Mouse (Mus musculus): ENCODE data around the gene Wrap73.
A peak's percentile ranks its signal among the peaks of the same experiment; 100 is the strongest.

Gene Wrap73

DNA sequence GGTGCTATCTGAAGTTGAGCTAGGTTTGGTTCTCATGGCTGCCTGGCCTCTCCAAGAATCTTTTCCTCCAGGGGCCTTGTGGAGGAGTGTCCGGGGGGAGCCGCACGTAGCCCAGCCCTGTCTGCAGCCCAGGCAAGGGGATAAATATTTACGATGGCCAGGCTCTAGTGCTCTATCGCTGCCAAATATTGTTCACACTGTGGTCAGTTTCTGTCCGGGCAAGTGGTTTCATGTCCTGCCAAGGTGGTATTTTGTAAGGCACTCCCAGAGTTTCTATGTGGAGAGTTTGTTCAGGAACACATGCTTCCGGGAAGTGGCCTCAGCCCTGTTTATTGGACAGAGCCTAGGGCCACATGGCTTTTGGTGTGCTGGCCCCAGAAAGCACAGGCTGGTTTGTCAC lies 38.8 kb downstream of the Wrap73 start:
- DNase-seq (ENCODE audit: low spot score in 2 of 2) = no peak

DNA sequence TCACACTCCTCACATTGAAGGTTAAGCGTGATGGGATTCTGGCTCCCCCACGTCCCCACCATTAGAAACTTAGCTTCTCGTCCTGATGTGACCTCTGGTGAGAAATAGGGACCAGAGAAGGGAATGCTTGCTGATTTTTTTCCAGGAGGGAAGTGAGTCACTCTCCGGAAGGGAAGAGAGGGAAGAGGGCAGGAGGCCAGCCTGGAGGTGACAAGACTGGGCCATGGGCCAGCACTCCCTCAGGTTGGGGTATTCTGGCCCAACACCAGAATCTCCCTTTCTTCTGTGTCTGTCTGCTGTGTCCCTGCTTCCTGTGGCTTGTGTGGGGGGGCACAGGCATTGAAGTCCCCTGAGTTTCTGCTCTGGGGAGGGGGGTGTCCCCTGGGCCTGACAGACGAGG lies 41.4 kb downstream of the Wrap73 start:
- no peak for DNase-seq (ENCODE audit: low spot score in 2 of 2)

GRCm38 (mm10) chr4:154185001-154185400 lies 42.8 kb downstream of the Wrap73 start:
- DNase-seq (ENCODE audit: low spot score in 2 of 2) = no peak

DNA sequence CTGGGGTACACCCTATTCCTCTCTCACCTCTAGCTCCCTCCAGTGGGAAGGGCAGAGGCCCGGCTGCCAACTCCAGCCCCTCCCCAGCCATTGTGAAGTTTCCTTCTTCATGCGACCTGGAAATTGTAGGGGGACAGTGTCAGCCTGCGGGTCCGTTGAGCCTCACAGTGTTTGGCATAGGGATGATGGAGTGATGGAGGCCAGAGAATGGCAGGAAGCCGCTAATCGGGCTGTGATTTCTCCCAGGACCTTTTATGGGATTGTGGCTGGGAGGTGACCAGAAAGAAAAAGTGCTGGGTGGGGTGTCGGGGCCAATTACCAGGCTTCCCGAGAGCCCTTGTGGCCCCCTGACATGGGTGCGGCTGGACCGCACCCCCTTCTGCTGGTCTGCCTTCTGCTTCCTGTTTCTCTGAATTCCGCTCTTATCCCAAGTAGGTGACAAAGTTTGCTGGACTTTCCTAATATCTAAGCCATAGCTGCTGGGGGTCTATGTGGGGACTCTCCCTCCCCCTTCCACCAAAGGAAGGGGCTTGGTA lies 43.9 kb downstream of the Wrap73 start:
- DNase-seq (ENCODE audit: low spot score in 2 of 2) = no peak

DNA sequence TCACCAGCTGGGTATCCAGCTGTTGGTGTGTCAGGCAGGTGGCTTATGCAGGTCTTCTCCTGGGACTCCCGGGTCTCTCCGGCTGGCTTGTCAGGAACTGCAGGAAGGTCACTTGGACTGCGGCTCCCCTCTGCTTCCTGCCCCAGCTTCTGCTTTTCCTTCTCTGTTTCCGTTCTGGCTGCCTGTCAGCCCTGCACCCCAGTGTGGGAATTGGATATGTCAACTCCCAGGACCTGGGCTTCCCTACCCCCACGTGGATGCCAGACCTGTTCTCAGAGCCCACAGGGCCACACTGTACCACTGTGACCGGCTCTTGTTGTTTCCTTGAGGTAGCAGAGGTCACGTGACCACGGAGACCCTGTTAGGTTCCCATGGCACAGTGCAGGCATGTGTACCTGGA lies 46.8 kb downstream of the Wrap73 start:
- DNase-seq (ENCODE audit: low spot score in 2 of 2) = no peak

DNA sequence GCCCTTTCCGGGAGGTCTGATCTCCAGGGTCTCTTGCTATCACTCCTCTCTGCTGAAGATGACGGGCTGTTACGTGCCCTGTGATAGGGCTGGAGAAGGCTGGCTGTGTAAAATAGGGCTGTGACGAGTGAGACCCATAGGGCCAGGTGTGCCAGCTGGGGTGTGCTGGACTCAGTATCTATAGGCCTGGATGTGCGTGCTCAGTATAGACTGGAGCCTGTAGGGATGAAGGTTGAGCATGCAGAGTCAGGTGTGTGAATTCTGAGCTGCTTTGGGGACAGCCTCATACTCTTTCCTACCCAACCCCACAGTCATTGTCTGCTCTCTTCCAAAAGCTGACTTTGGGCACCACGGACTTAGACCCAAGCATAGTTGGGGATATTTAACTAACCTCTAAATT lies 55.8 kb downstream of the Wrap73 start:
- no peak for DNase-seq (ENCODE audit: low spot score in 2 of 2)

- no peak for DNase-seq (ENCODE audit: low spot score in 2 of 2)
Measured at GRCm38 (mm10) chr4:154198377-154198961, 56.3 kb downstream of the Wrap73 start.

DNA sequence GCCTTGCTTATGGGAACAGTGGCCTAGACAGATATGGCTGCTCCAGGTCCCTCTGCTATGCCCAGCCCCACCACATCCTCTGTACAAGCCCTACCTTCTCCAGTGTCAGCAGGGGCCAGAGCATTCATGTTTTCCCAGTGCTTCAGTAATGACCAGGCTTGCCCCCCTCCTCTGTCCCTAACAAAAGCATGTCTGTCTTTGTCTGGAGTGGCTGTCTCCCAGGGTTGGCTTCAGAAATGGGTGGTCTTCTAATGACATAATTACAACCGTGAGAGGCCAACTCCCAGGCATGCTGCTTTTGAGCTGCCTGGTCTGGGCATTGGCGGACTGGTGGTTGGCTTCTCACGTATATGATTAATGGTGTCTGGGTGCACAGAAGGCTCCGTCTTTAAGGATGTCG lies 59.3 kb downstream of the Wrap73 start:
- DNase-seq (ENCODE audit: low spot score in 2 of 2) = no peak

DNA sequence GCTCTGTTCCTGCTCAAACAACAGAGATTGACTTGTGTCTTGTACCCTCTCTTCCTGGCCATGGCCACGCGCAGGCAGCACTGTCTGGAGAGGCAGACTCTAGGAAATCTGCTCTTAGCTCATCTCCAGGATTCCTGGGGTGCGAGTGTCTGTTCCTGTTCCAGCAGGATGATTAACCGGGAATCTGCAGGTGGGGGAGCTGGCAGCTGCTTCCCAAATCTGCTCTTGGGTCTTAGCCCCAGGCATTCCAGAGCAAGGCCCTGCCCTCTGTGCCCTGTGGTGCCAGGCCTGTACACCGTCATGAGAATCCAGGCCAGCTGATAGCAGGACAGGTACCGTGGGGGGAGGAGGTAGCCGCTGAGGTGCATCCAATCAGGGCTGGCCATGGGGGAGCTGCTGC lies 62.4 kb downstream of the Wrap73 start:
- DNase-seq (ENCODE audit: low spot score in 2 of 2) = no peak

GRCm38 (mm10) chr4:154205392-154205791 lies 63.2 kb downstream of the Wrap73 start:
- no peak for DNase-seq (ENCODE audit: low spot score in 2 of 2)

GRCm38 (mm10) chr4:154207261-154207660 lies 65.1 kb downstream of the Wrap73 start:
- DNase-seq (ENCODE audit: low spot score in 2 of 2) = peak in 1 of 2 experiments; percentile 36

- no peak for DNase-seq (ENCODE audit: low spot score in 2 of 2)
Measured at GRCm38 (mm10) chr4:154209054-154209453, 66.9 kb downstream of the Wrap73 start.

GRCm38 (mm10) chr4:154209825-154210224 lies 67.7 kb downstream of the Wrap73 start:
- DNase-seq (ENCODE audit: low spot score in 2 of 2) = no peak

- DNase-seq (ENCODE audit: low spot score in 2 of 2) = no peak
Measured at GRCm38 (mm10) chr4:154211459-154211858, 69.3 kb downstream of the Wrap73 start.

GRCm38 (mm10) chr4:154213586-154213985 lies 71.4 kb downstream of the Wrap73 start:
- no peak for DNase-seq (ENCODE audit: low spot score in 2 of 2)

- no peak for DNase-seq (ENCODE audit: low spot score in 2 of 2)
Measured at GRCm38 (mm10) chr4:154214075-154214474, 71.9 kb downstream of the Wrap73 start.

Data from right cerebral cortex, postnatal 36 days (tissue).